Mouse (Mus musculus): ENCODE data around the gene Ubap2.

- TF ChIP-seq POLR2A (IDR thresholded peaks at IDR 0.05; ENCODE audit: low read depth, low read length) (no peak), CTCF (IDR thresholded peaks at IDR 0.05; ENCODE audit: extremely low read depth, insufficient read length, insufficient replicate concordance, low read depth, low read length) (no peak)
Measured at GRCm38 (mm10) chr4:41275927-41276326, 983 bp upstream of the Ubap2 start.
